Mouse (Mus musculus): ENCODE data around the gene Asb17.

GRCm38 (mm10) chr3:153825197-153825596, 18.8 kb upstream of the Asb17 start:
- TF ChIP-seq POLR2A (IDR thresholded peaks at IDR 0.05; ENCODE audit: borderline replicate concordance, extremely low read depth, insufficient read depth, insufficient read length, poor library complexity, severe bottlenecking): no peak
- no peak for TF ChIP-seq CTCF (IDR thresholded peaks at IDR 0.05; ENCODE audit: borderline replicate concordance, extremely low read depth, insufficient read depth, insufficient read length)

All from brain, embryonic 14.5 days (tissue).